Mouse (Mus musculus): ENCODE results near the gene Zbtb40.

DNA sequence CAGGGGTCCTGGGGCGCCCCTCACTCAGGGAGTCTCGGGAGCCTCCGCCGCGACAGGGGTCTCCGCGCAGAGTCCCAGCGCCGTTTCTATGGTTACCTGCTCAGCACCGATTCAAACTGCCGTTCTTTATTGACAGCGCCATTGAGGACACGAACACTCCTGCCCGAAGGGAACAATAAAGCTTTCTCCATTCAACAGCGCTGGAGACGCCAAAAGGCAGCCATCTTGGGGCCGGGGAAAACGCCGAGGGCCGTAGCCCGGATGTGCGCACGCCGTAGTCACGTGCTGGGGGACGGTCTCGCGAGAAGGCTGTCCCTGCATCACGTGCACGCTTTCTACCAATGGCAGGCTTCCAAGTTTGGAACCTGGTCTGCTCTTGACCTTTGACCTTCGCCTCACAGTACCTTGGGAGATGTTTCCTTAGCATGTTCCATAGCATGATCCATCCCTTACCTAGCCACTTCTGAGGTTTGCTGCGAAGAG is at the start of gene Zbtb40:
- TF ChIP-seq POLR2A (IDR thresholded peaks at IDR 0.05; ENCODE audit: low read depth, low read length) (no peak; the same call in 1 of the 2 replicates), CTCF (IDR thresholded peaks at IDR 0.05; ENCODE audit: extremely low read depth, insufficient read depth, insufficient read length, insufficient replicate concordance) (no peak)

Measured in spleen, adult 2 months (tissue).